In genomic region chr10:21337191-21337590, GRCm38 (mm10) we compare ENCODE assay signal across 9 mouse cellular contexts. TPM values are rescaled to one million over a fixed set of nuclear protein-coding genes. Genes with fewer than 3 reads are reported as not detected.
A peak's percentile ranks its signal among the peaks of the same experiment; 100 is the strongest.
DNase-seq lines count a peak whose midpoint lies in the region; TF ChIP-seq lines count a peak whose summit lies in the region.
"Had no signal": no experiment of that assay in that cellular context is flagged by ENCODE, and none has a peak within 500 bp of the region (broad histone marks: within the 10 kb centered on the region; RNA-seq: fewer than 3 reads in every experiment).

No protein-coding gene starts in this region.

- TF ChIP-seq RAD21 in CH12.LX (IDR thresholded peaks at IDR 0.05; ENCODE audit: low read depth, low read length), result peak; percentile 58

- H3K4me2 ChIP-seq in CH12.LX (ENCODE audit: insufficient read depth, low read depth, poor library complexity, severe bottlenecking), result no peak overlapping the region
- H3K4me2 ChIP-seq: limb, embryonic 15.5 days had no signal

- dilution Hi-C loops in CH12.LX (cut with MboI; ENCODE audit: extremely low pct_ligation_motif_present, extremely low pct_unique_long_range_greater_than_20kb, low sequenced_read_pairs), result no loop called here

- in situ Hi-C loops in CH12.LX (cut with MboI; ENCODE audit: low pct_ligation_motif_present, low pct_unique_long_range_greater_than_20kb, low sequenced_read_pairs), result no loop called here

- no peak overlapping the region for H3K4me3 ChIP-seq in CH12.LX (replicated peaks in 1 of 3; ENCODE audit: low read depth in 2 of 3, low read length in 2 of 3, poor library complexity in 1 of 3)
- H3K4me3 ChIP-seq: limb, embryonic 15.5 days had no signal

- H3K27me3 ChIP-seq in CH12.LX (replicated peaks), result no peaks in the 10 kb centered on the region
- H3K27me3 ChIP-seq: limb, embryonic 15.5 days had no signal

- H3K9ac ChIP-seq in CH12.LX (ENCODE audit: insufficient read depth, low read depth), result no peak overlapping the region
- H3K9ac ChIP-seq: limb, embryonic 15.5 days had no signal

- no peak for TF ChIP-seq EP300 in CH12.LX (IDR thresholded peaks at IDR 0.05; ENCODE audit: low read length)

- TF ChIP-seq POLR2A in CH12.LX (IDR thresholded peaks at IDR 0.05; ENCODE audit: low read depth, low read length), result no peak
- TF ChIP-seq POLR2A in brain, embryonic 14.5 days (IDR thresholded peaks at IDR 0.05; ENCODE audit: borderline replicate concordance, extremely low read depth, insufficient read depth, insufficient read length, poor library complexity, severe bottlenecking), result no peak

- H3K9me3 ChIP-seq in CH12.LX (replicated peaks; ENCODE audit: low read length), result peaks cover 12% of the 10 kb centered on the region
- H3K9me3 ChIP-seq: limb, embryonic 15.5 days had no signal

- peak; percentile 28 for DNase-seq in kidney, adult 18-20 months
- no peak for DNase-seq in kidney, postnatal 14 days
- peak; percentile 35 for DNase-seq in CH12.LX (ENCODE audit: extremely low read depth)
- no peak for DNase-seq in brain, embryonic 14.5 days (ENCODE audit: low read depth)
- DNase-seq in spleen, adult 12 weeks (ENCODE audit: low spot score), result peak; percentile 40
- DNase-seq in frontal cortex, adult 2 months (ENCODE audit: extremely low spot score in 1 of 2, low spot score in 1 of 2), result no peak
- no peak for DNase-seq in frontal cortex, postnatal 36 days (ENCODE audit: low spot score in 2 of 2)
- DNase-seq in layer of hippocampus, postnatal 36 days, result no peak

- H3K27ac ChIP-seq in CH12.LX (ENCODE audit: insufficient read depth, low read depth), result no peak overlapping the region
- H3K27ac ChIP-seq: limb, embryonic 15.5 days had no signal

- no peaks in the 10 kb centered on the region for H3K79me2 ChIP-seq in CH12.LX (replicated peaks; ENCODE audit: control insufficient read depth, extremely low read depth, insufficient read depth, poor library complexity, severe bottlenecking)

- peak; percentile 49 to 64 for TF ChIP-seq CTCF in CH12.LX (conservative IDR thresholded peaks at IDR 0.05 in 1 of 2, IDR thresholded peaks at IDR 0.05 in 1 of 2; ENCODE audit: low read depth in 2 of 2, low read length in 2 of 2)
- peak; percentile 40; the same call in 1 of the 2 replicates for TF ChIP-seq CTCF in brain, embryonic 14.5 days (IDR thresholded peaks at IDR 0.05; ENCODE audit: borderline replicate concordance, extremely low read depth, insufficient read depth, insufficient read length)

- peaks cover 57 to 95% of the 10 kb centered on the region in 2 experiments for H3K36me3 ChIP-seq in CH12.LX (replicated peaks in 1 of 2; ENCODE audit: control insufficient read depth in 1 of 2, insufficient read depth in 1 of 2, low read length in 1 of 2)

- peaks cover 0 to 4% of the 10 kb centered on the region in 2 experiments; a peak in 1 of 4 replicates for H3K4me1 ChIP-seq in CH12.LX (ENCODE audit: control insufficient read depth in 1 of 2, insufficient read depth in 2 of 2)
- H3K4me1 ChIP-seq: limb, embryonic 15.5 days had no signal

TF ChIP-seq in CH12.LX, 34 proteins besides CTCF, POLR2A, EP300 and RAD21:
- TF ChIP-seq SIN3A (IDR thresholded peaks at IDR 0.05; ENCODE audit: low read length) (no peak), SMC3 (IDR thresholded peaks at IDR 0.05; ENCODE audit: low read depth, low read length) (peak; percentile 51)

RNA-seq across cellular contexts. Expression of gene Aldh8a1, which starts 39.9 kb away (rescaled TPM):
- 0.08 TPM in 1 of 2 replicates, not detected in the other for total RNA-seq in CH12.LX (2012; rRNA removed)
- not detected in 2 replicates for total RNA-seq in CH12.LX (2014; rRNA removed)
- polyA plus RNA-seq in CH12.LX (2012; ENCODE audit: insufficient read length, low read depth), result 0.11 TPM in 1 of 2 replicates, not detected in the other
- 0.08 and 0.29 TPM in 2 replicates for polyA plus RNA-seq in brain, embryonic 14.5 days (2012; rRNA removed)
- polyA plus RNA-seq in frontal cortex, adult 2 months (2012; rRNA removed), result 0.17 and 0.22 TPM in 2 replicates
- under 1 TPM; 0.15 to 0.27 TPM for total RNA-seq in layer of hippocampus, postnatal 36 days (2021)
- polyA plus RNA-seq: limb, embryonic 15.5 days had no signal

RNA-seq across cellular contexts. Expression of gene Hbs1l, which starts 41.4 kb away (rescaled TPM):
- total RNA-seq in CH12.LX (2012; rRNA removed) (106 and 111 TPM in 2 replicates), CH12.LX (2014; rRNA removed) (111 and 133 TPM in 2 replicates)
- polyA plus RNA-seq in CH12.LX (2012; ENCODE audit: insufficient read length, low read depth), result 93.5 and 99.7 TPM in 2 replicates
- polyA plus RNA-seq in brain, embryonic 14.5 days (2012; rRNA removed), result 42.9 and 56.6 TPM in 2 replicates
- 47.7 and 49.8 TPM in 2 replicates for polyA plus RNA-seq in frontal cortex, adult 2 months (2012; rRNA removed)
- 10 to 100 TPM; 65.7 to 66.9 TPM for total RNA-seq in layer of hippocampus, postnatal 36 days (2021)

Comparison
In these comparisons a context has a peak if more than half of its experiments do, and no peak if none do; other contexts are left out.
1. DNase-seq: peak in kidney, adult 18-20 months (single experiment), CH12.LX (single experiment) and spleen, adult 12 weeks (single experiment); none in kidney, postnatal 14 days (single experiment), brain, embryonic 14.5 days (single experiment), frontal cortex, adult 2 months (0 of 2), frontal cortex, postnatal 36 days (0 of 2) and layer of hippocampus, postnatal 36 days (0 of 2).